Mouse (Mus musculus) spleen, adult 18-20 months (tissue): Measurements from ENCODE around the gene Plekho2.
A peak's percentile ranks its signal among the peaks of the same experiment; 100 is the strongest.

Experiments used
- DNase-seq, 2 experiments: peaks; one replicate each; pipeline ENCODE4 v3.0.0; 2022; ENCODE audit warnings: mixed read lengths in 2 of 2

Plekho2 gene

DNA sequence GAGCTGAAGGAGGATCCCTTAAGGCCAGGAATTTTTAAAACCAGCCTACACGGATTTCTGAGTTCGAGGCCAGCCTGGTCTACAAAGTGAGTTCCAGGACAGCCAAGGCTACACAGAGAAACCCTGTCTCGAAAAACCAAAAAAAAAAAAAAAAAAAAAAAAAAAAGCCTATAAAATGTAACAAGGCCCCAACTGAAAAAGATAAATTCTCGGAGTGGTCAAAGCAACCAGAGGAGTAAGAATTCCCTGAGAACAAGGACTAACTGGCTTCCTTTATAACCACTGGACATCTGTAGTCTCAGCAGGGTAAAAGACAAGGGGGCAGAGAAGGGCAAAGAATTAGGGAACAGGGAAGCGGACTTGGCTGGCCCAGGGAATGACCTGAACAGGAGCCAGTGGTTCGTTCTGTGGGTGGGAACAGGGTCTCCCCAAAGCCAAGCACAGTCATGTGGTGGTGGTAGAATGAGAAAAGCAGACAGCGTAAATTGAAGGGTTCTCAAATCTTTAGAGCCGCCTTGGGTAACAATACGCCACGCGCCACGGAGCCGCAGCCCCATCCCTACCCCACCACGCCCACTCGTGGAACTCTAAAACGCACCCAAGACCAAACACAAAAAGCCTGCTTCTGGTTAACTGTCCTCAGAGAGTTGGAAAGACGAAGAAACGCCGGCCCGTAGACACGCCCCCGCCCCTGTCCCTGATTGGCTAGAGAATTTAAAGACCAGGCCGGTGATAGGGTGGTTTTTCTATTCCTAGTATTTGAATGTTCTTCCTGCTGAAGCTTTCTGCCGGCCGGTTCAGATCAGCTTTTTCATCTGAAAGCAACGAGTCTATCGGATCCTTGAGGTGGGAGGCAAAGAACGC, 6.8 kb upstream of the Plekho2 start, which contains the start of gene Pif1:
TSS of gene Pif1 (plus strand) at position 755 of the 864 bp plus-strand sequence.
- DNase-seq, result peak; percentile 64 to 74

DNA sequence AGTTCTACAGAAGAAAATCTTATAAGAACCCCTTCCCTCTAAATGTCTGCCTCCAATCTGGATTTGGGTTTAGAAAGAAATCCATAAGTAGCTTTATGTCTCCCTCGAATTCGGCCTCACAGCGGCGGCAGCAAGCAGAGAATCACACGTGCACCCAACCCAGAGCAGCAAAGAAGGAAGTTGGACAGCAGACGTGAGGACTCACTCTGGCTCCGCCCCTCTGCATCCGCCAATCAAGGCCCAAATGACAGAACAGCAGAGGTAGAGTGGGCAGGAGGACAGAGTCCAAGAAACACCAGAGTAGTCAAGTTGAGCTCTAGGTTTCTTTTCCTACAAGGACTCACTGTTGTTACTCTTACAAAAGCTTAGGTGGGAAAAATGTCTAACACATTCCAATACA, 3.2 kb upstream of the Plekho2 start:
- peak; percentile 54 to 55 for DNase-seq

DNA sequence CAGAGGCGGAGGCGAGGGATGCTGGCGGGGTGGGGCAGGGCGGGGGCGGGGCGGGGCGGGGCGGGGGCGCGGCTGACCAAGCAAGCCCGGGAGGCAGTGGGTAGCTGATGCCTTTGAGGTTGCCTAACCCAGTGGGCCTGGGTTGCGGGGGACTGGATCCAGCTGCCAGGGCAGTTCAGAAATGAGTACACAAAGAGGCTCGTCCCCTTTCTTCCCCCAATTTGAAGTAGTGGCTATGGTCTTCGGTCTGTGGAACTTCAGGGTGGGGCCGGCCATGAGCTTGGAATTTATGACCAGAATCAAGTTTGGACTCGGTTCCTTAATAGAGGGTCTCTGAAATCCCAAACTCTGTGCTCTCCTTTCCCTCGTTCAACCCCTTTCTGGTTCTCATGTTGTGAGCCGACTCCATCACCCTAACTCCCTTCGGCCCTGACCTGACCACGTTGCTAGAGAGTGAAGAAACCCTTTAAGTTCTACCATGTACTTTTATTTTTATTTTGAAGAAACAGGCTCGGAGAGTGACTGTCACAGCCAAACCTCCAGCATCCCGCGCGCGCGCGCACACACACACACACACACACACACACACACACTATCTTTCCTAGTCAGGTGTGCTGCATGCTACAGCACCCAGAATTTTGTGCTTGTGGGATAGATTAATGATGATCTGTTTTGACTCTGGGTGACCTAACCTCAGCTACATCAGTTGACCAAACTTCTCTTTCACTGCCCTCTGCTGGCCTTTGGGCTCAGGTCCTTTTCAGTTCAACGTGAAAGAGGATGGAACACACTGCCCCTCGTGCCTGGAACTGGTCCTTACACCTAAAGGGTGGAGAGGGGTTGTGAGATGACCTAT, 789 bp upstream of the Plekho2 start:
- peak; percentile 80 to 88 for DNase-seq

- peak; percentile 40 to 44 for DNase-seq
Observed at GRCm38 (mm10) chr9:65578801-65579249, 1.0 kb downstream of the Plekho2 start.

GRCm38 (mm10) chr9:65577511-65578196, 2.2 kb downstream of the Plekho2 start:
- no peak for DNase-seq

GRCm38 (mm10) chr9:65576861-65577510, 2.9 kb downstream of the Plekho2 start:
- DNase-seq, result no peak

DNA sequence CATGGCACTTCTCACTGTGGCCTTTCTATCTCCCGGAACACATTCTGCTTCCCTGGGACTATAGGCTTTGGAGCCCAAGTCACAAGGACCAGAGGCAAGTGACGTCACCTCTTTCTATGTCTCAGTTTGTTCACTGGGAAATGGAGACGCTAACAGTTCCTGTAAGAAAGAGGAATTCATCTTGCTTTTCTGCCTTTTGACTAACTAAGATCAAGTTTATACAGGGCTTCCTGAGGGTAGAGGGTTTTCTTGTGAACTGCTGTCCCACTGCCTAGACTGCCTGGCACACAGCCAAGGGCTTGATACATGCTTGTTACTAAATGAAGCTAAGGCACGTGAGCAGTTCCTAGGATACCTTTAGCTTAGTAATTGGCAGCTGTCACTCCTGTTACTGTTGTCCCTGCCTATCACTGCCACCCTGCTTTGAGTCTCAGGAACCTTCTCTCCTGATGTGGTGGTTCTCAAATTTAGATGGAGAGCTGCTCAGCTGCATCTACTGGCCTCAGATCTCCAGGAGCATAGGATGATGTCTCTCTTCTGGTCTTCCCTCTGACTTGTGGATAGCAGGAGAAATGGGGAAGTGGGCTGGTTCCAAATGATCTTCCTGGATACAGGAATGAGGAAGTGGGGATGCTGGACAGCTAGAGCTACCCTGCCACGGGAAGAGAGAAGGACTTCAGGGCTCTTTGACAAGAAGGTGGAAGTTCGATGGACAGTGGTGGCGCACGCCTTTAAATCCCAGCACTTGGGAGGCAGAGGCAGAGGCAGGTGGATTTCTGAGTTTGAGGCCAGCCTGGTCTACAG, 4.2 kb downstream of the Plekho2 start:
- no peak for DNase-seq

GRCm38 (mm10) chr9:65574513-65575392, 5.1 kb downstream of the Plekho2 start:
- no peak for DNase-seq

DNA sequence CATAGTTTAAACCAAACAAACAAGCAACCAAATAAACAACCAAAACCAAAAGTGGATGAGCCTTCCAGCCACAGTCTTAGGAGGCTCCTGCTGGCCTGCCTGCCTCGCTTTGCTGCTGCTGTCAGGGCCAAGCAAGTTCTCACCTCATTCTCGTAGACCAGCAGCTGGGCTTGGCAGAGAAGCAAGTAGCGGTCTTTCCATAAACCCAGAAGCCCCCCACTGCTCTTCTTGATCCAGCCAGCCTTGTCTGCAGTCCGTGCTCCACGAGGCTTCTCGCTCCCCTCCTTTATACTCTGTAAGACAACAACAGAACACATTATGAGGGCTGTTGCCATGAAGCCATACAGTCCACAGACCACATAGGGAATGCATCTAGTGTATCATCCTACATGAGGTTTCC, 7.0 kb downstream of the Plekho2 start:
- DNase-seq, result no peak

DNA sequence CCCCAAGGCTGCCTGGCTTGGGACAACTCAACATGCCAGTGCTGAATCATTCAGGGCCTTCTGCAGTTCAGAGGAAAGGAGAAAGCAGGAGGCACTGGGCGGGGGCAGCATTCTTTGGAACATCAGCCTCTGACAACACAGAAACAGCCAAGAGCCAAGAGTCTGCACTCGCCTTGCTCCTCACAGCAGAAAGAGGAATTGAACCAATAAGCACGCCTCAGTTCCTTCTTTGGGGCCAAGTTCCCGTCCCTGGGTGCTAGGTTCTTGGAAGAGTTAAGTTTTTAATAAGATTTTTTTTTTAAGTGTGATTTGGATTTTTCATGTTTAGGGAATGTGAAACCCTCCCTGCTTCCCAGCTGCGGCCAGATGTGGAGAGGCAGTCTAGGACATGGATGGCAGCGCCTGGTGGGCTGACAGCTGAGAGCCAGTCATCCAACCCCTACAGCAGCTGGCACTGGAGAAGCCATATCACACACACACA, 10.3 kb downstream of the Plekho2 start:
- no peak for DNase-seq

DNA sequence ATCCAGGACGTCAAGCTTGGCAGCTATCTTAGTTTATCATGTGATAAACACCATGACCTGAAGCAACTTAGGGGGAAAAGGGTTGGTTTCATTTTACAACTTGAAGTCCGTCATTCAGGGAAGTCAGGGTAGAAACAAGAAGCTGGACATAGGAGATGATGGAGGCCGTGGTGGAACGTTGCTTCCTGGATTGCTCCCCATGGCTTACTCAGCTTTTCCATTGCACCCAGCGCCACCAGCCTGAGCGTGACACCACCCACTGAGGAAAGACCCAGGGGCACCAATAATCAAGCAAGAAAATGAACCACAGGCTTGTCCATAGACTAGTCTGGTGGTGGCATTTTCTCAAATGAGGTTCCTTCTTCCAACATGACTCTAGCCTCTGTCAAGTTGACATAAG, 11.1 kb downstream of the Plekho2 start:
- DNase-seq, result no peak

DNA sequence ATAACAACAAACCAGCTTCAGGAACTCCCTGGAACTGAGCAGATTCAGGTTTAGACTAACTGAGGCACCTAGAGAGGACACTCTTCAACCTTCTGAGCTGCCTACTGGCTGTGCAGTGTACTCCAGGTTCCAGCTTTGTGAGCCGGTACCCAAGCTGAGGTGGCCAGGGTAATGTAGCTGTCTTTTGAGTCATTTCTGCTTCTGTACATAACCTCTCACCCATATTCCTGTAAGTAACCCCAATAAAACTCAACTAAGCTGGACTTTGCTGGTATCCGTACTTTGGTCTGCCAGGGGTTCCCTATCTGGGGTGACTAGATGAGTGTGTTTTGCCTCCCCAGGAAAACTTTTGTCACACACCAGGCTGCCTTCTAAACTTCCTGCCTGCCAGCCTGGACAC, 15.1 kb downstream of the Plekho2 start:
- no peak for DNase-seq

GRCm38 (mm10) chr9:65563073-65563472, 16.8 kb downstream of the Plekho2 start:
- no peak for DNase-seq

DNA sequence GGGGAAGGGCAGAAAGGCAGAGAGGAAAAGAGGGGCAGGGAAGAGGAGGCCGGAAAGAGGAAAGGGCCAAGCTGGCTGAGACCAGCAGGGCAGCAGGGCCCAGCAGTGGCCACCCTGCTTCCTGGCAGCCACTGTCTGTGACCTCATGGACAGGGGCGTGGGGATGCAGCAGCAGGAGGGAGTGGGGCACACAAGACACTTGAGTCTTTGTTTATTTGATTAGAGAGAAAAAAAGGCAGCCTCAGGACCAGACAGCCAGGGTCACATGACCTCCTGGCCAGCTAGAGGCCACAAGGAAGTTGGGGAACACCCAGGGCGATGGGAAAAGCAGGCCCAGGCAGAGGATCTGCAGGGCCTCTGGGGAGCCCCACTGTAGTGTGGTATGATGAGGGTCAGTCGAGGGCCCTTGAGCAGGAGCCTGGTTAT, 17.7 kb downstream of the Plekho2 start:
- no peak for DNase-seq

GRCm38 (mm10) chr9:65561016-65561415, 18.8 kb downstream of the Plekho2 start:
- no peak for DNase-seq

- no peak for DNase-seq
Observed at GRCm38 (mm10) chr9:65558806-65559205, 21.0 kb downstream of the Plekho2 start.

GRCm38 (mm10) chr9:65556979-65557378, 22.9 kb downstream of the Plekho2 start:
- no peak for DNase-seq

GRCm38 (mm10) chr9:65556349-65556748, 23.5 kb downstream of the Plekho2 start:
- no peak for DNase-seq

GRCm38 (mm10) chr9:65555621-65556020, 24.2 kb downstream of the Plekho2 start:
- DNase-seq, result no peak

DNA sequence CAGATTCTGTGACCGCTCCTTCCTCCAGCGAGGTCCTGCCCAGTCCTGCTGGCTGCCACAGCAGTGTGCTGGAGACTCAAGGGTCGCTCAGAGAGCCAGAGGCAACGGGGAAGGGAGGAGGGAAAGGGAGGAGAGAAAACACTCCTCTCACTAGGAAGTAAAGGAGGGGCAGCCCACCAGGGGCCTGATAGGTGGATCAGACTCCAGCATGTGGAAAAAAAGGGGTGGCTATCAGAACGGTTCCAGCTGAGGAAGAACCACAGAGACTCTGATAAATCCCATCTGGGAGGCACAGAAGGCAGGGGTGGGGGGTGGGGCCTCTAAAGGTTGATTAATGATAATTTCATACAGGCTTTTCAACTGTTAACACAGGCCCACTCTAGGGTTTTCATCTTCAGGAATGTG, 24.8 kb downstream of the Plekho2 start:
- no peak for DNase-seq
